Mouse (Mus musculus) frontal cortex, postnatal 10 days (tissue): Measurements from ENCODE around the gene F3.

ENCODE experiments used
- DNase-seq, 2 experiments: peaks; one replicate each; pipeline ENCODE4 v3.0.0; 2022; ENCODE audit warnings: low spot score in 2 of 2, mixed read lengths in 1 of 2

The F3 gene

DNA sequence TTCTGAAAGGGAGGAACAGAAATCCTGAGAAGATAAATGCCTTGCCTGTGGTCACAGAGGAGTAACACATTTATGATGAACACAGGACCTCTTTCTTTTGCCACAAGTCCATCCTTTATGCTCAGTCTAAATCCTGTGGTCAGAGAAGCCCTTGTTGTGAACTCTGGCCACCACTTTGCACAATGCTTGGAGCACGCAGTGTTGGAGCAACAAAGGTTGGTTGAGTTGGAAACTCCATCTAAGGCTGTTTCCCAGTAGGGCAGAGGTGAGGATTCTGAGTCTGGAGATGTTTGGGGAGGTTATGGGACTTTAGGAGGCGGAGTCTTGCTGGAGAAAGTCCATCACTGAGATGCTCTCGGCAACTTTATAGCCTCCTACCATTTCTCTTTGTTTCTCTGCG lies 16.2 kb upstream of the F3 start:
- DNase-seq, result no peak

- DNase-seq, result no peak
These were observed 12.3 kb upstream of the F3 start for GRCm38 (mm10) chr3:121710894-121711531.

DNA sequence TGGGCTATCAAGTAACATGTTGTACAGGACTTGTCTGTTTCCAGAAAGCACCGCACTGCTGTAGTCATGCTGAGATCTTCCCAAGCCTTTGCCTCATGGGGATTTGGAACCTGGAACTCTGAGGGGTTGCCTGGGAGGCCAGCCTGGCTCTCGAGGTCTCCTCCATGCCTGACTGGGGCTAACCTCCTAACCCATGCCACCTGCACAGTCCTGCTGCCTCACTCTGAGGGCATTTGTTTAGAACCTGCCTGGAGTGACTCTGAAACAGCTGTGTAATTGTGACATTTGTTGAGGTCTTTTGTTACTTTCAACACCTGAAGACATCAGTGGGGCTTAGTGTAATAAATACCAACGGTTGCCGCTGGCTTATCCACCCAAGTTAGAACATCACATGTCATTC lies 11.1 kb upstream of the F3 start:
- no peak for DNase-seq

GRCm38 (mm10) chr3:121713151-121713701 lies 10.1 kb upstream of the F3 start:
- DNase-seq, result no peak

DNA sequence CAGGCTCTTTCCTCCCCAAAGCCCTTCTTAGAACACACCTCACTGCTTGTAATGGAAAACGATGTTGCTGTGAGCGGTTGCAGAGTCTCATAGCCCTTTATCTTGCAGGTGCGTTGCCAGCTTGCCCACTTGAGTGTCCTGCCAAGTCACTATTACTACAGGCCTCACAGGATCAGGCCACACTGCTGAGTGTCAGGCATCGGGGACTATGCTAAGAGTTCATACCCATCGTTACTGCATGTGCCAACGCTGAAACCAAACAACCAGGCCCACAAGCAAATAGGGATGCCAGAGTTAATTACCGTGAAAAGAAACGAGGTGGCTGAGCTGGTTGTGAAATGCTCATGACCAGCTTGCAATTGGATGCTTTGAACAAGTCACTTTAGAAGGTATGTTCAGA lies 9.5 kb upstream of the F3 start:
- DNase-seq, result no peak

DNA sequence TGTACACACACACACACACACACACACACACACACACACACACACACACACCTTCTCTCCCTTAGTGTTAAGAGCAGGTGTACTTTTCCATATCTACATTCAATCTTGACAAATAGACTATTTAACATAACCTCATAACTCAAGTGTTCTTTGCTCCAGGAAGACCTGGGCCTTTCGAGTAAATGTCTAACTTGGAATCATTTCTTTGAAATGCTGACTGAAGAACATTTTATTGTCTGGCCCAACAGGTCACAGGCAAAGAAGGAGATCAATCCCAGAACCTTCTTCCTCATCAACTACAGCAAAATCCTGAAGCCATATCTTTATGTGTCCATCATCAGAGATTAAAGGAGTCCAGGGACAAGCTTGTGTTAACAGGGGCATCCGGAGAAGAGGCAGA lies 8.9 kb upstream of the F3 start:
- no peak for DNase-seq

DNA sequence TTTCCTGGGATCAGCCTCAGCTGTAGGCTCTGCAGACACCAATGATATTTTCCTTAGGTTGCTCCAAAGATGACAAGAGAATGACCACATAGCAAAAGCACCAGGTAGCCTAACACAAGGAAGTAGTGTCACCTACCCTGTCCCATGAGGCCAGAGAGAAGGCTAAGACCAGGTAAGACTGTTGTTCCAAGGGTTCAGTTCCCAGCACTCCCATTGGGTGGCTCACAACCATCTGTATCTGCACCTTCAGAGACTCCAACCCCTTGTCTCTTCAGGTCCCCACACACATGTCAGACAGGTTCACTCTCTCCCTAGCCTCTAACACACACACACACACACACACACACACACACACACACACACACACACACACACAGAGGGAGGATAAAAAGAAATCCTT lies 8.0 kb upstream of the F3 start:
- DNase-seq, result no peak

DNA sequence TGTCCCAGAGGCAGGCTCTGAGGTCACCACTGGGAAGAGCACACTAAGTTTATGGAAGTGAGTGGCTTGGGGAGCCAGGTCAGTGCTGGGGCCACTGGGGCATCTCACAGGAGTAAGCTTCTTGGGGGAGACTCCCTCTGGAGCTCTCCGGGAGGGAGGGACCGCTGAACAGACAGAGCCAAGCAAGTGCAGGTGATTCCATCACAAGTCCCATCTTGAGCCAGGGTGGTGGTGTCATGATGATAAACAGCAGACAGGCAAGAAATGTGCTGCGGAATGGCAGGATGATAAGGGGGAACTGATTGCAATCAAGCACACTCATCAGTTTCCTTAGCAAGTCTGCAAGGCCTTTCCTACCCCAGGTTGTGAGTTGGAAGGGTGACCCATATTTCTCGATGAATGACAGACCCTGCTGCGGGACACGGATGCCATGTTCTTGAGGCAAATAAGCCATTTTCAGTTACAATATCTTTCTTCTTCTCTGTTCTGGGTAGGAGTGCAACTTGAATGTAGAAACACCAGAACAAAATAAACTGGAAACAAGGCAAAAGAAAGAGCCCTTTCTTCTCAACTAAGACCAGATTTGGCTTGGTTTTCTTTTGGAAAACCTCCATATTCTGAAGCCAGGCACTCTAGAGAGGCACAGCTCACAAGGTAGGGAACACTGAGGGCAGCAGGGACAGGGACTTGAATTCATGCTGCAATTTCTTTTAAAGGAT lies 7.4 kb upstream of the F3 start:
- DNase-seq, result no peak

DNA sequence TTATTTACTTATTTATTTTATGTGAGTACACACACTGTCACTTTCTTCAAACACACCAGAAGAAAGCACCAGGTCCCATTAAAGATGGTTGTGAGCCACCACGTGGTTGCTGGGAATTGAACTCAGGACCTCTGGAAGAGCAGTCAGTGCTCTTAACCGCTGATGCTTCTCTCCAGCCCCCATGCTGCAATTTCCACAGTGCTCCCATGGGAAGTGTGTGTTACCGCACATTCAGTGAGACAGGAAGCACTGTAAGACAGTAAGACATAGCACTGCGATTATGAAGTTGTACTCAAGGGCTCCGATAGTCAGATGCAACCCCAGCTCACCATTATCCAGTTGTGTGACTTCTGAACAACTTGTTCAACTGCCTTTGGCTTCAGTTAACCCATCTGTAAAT lies 6.9 kb upstream of the F3 start:
- DNase-seq, result no peak

GRCm38 (mm10) chr3:121718679-121719078 lies 4.7 kb upstream of the F3 start:
- DNase-seq, result no peak

- no peak for DNase-seq
These were observed 3.6 kb upstream of the F3 start for GRCm38 (mm10) chr3:121719701-121720100.

DNA sequence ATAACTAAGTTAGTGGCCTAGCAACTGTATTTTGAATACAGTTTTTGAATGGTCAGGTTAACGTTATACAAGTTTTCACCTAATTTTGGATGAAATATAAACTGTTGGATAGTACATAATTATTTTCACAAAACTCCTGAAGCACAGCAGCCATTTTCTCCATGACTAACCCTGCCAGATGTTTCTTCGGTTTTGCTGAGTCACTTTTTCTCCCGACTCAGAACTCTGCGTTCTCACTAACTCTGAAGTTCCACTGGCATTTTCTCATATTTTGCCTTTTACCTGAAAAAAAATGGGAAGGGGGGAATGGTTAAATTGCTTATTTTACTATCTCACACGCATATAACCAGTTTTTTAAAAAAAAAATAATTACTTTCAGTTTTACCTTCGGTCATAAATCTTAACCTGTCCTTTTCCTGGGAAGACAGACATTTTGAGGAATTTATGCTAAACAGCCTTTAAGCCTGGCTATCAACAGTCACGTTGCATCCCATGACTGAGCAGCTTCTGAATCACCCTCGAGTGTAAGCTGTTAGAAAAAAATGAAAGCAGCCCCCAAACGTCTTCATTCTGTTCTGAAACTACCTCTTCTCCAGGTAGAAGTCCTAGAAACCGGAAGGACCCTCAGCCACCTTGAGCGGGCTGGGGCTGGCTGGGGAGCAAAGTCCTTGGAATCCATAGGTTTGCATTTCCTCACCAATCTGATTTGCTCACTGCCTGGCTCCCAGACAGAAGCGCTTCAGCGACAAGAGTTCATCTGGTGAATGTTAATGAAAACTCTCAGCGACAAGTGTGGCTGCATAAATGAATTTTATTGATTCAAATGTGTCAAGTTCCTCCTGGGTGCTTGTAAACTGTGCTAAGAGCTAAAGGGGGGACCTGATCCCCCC lies 2.3 kb upstream of the F3 start:
- DNase-seq, result no peak

DNA sequence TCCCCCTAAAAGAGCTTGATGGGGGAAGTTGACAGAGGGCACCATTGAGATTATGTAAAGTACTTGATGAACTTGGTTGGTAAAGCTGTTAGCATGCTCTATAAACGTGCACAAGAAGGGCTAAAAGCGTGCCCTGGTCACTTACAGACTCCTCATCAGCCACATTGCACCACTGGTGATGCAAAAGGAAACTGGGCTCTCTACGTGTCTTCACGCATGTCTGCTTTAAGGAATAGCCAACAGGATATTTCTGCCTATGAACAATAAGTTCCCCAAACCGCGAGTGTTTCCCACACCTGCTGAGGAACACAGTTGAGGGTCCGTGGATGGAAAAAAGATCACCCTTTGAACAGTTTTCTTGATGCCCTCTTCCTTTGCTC lies 1.7 kb upstream of the F3 start:
- DNase-seq, result no peak

DNA sequence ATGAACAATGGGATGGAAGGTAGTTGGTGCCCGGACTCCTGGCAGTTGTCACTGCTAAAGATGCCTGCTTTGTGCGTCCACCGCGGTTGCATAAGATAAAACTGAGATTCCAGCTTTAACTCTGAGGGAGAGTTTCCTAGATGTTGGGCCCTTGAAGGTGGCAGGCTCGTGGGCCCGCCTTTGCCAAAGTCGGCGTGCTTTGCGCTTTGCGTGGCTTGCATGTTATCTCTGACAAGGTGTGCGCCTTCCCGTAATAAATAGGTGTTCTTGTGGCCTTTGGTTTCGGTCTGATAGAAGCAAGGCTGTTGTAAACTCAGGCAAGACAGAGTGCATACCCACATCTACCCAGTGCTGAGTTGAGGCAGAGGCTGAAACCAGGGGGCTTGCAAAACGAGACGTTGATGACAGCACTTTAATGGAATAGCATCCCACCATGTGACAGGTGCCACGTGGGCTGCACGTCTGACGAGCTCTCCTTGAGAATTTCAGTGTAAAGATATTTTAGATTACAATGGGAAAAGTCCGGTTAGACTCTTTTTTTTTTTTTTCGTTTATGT lies 709 bp downstream of the F3 start:
- no peak for DNase-seq

- DNase-seq, result no peak
These were observed 1.2 kb downstream of the F3 start for GRCm38 (mm10) chr3:121724553-121724952.

DNA sequence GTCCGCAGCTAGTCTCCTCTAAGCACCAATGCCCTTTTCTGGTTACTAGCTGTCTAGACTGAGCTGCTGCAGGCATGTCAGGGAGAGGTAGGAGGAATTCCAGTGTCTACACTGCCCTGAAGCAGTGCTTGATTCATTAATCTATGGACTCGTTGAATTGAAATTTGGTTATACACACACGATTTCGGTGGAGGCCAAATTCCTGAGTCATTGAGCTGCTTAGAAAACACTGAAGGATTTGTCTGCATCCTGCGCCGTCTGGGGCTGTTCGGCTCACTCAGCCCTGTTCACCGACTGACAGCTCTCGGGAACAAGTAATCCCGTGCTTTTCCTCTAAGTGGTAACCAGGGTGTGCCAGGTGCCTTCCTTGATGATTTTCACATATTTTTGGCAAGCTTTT lies 2.3 kb downstream of the F3 start:
- DNase-seq, result no peak

- DNase-seq, result no peak
These were observed 6.3 kb downstream of the F3 start for GRCm38 (mm10) chr3:121729678-121730077.

DNA sequence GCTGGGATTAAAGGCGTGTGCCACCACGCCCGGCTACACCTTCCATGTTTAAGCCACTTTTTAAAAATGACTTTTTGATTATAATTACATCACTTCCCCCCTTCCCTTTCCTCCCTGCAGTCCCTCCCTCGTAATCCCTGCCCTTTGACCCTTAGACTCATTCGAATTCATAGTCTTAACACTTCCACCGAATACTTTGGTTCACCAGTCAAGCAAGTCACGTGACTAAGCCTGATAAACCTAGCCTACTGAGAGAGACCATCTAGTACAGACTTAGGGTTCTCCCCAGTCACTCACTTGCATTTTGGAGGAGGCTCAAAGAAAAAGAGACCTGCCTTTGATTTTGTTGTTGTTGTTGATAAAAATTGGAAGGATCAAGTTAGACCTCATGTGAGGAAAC lies 12.2 kb downstream of the F3 start:
- no peak for DNase-seq

- DNase-seq, result peak; percentile 67 to 75
These were observed 12.8 kb downstream of the F3 start for GRCm38 (mm10) chr3:121736025-121736744.

DNA sequence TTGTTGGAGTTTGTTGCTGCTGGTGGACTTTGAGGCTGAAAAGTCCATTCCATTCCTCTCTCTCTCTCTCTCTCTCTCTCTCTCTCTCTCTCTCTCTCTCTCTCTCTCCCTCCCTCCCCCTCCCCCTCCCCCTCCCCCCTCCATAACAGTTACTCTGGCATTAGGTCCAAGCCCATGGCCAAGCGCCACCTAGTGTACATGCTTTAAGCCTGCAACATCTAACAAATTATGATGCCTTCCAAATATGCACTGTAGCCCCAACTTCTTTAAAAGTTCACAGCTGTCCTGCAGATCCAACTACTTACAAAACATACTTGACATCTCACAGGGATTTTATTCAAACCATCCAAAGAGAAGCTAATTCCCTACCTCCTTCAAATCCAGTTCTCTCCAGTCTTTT lies 14.1 kb downstream of the F3 start:
- DNase-seq, result no peak

- DNase-seq, result no peak
These were observed 14.6 kb downstream of the F3 start for GRCm38 (mm10) chr3:121737901-121738300.
